Mouse (Mus musculus) myocyte (in vitro differentiated cells): ENCODE results near the gene Sh3pxd2a. TPM values are rescaled to one million over a fixed set of nuclear protein-coding genes. Genes with fewer than 3 reads are reported as not detected.

Experiments
- H3K27me3 ChIP-seq: one replicate; pipeline ENCODE4 v1.6.1; 2011; ENCODE audit not compliant: control insufficient read depth, insufficient read depth, insufficient read length
- H3K36me3 ChIP-seq: one replicate; pipeline ENCODE4 v1.6.1; 2011; ENCODE audit not compliant: control insufficient read depth, insufficient read depth
- H3K4me2 ChIP-seq: one replicate; pipeline ENCODE4 v1.6.1; 2011; ENCODE audit warnings: low read depth, control low read depth
- H3K4me3 ChIP-seq: one replicate; pipeline ENCODE4 v1.5.1; 2011; ENCODE audit warnings: mild to moderate bottlenecking, control low read depth, moderate library complexity
- H3K79me2 ChIP-seq: one replicate; pipeline ENCODE4 v1.6.1; 2011; ENCODE audit not compliant: control insufficient read depth, insufficient read depth
- H3ac ChIP-seq: one replicate; pipeline ENCODE4 v1.6.1; 2011; ENCODE audit not compliant: control insufficient read depth, insufficient read length
- CEBPB ChIP-seq: IDR thresholded peaks from 2 replicates; pipeline ENCODE4 v1.6.1; 2011; ENCODE audit warnings: mild to moderate bottlenecking, moderate library complexity; ENCODE audit not compliant: poor library complexity, insufficient read depth, severe bottlenecking
- E2F4 ChIP-seq: IDR thresholded peaks from one replicate; pipeline ENCODE4 v1.6.1; 2011; ENCODE audit warnings: mild to moderate bottlenecking, control low read depth, moderate library complexity; ENCODE audit not compliant: insufficient read depth
- MAX ChIP-seq: IDR thresholded peaks from one replicate; pipeline ENCODE4 v1.6.1; 2011; ENCODE audit warnings: low read depth, mild to moderate bottlenecking, control low read depth
- MYOD1 ChIP-seq, 3 experiments: IDR thresholded peaks; one replicate each; pipeline ENCODE4 v1.6.1; 2011; ENCODE audit warnings: control low read depth in 2 of 3, low read depth in 2 of 3, mild to moderate bottlenecking in 2 of 3, moderate library complexity in 1 of 3; ENCODE audit not compliant: insufficient read length in 2 of 3, control insufficient read depth in 1 of 3
- MYOG ChIP-seq, 3 experiments: IDR thresholded peaks; one replicate each; pipeline ENCODE4 v1.6.1; 2011; ENCODE audit warnings: control low read depth in 2 of 3, low read depth in 2 of 3, mild to moderate bottlenecking in 2 of 3; ENCODE audit not compliant: insufficient read length in 2 of 3, control insufficient read depth in 1 of 3, insufficient read depth in 1 of 3
- POLR2A ChIP-seq: IDR thresholded peaks from one replicate; pipeline ENCODE4 v1.6.1; 2011; ENCODE audit warnings: low read depth, mild to moderate bottlenecking, control low read depth, moderate library complexity; ENCODE audit not compliant: insufficient read length
- POLR2AphosphoS2 ChIP-seq: IDR thresholded peaks from one replicate; pipeline ENCODE4 v1.6.1; 2011; ENCODE audit warnings: low read depth, control low read depth; ENCODE audit not compliant: insufficient read length
- REST ChIP-seq: IDR thresholded peaks from one replicate; pipeline ENCODE4 v1.6.1; 2011; ENCODE audit warnings: mild to moderate bottlenecking, control low read depth, moderate library complexity; ENCODE audit not compliant: insufficient read depth, insufficient read length
- SRF ChIP-seq: IDR thresholded peaks from one replicate; pipeline ENCODE4 v1.6.1; 2011; ENCODE audit warnings: low read depth; ENCODE audit not compliant: control insufficient read depth, insufficient read length
- TCF12 ChIP-seq: IDR thresholded peaks from one replicate; pipeline ENCODE4 v1.6.1; 2011; ENCODE audit warnings: mild to moderate bottlenecking, control low read depth; ENCODE audit not compliant: poor library complexity, insufficient read depth, severe bottlenecking
- TCF3 ChIP-seq: IDR thresholded peaks from one replicate; pipeline ENCODE4 v1.6.1; 2011; ENCODE audit warnings: low read depth, control low read depth; ENCODE audit not compliant: insufficient read length
- USF1 ChIP-seq: IDR thresholded peaks from one replicate; pipeline ENCODE4 v1.6.1; 2011; ENCODE audit warnings: low read depth, mild to moderate bottlenecking, control low read depth, moderate library complexity
- polyA plus RNA-seq: library from polyadenylated mRNA; unstranded; fragments of >200 nt; fragmentation: generic; extraction: Trizol; gene quantifications from one replicate; pipeline ENCODE4 v1.2.1, GENCODE M21; 2012; ENCODE audit warnings: missing spikeins

The Sh3pxd2a gene
- polyA plus RNA-seq, 1 experiment: 59.5 TPM

DNA sequence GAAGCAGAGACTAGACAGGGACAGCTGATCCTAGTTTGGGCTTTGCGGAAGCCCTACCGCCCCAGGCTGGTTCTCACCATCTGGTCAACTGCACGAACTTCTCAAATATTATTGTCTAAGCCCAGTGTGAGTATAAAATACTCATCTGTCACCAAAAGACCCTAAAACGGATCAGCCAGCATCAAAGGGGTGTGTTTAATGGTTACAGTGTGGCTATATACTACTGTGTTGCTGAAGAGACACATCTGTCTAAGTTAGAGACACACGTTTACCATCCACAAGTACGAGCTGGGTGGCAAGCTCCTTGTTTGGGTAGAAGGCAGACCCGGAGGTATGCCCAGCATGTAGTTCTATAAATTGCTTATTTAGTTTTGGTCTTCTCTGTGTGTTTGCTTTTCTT, 40.6 kb downstream of the Sh3pxd2a start:
- Histone ChIP-seq H3ac (no peak overlapping the region), H3K4me2 (no peak overlapping the region), H3K27me3 (no peaks in the 10 kb centered on the region), H3K36me3 (peaks cover 13% of the 10 kb centered on the region), H3K79me2 (peaks cover 12% of the 10 kb centered on the region), H3K4me3 (no peak overlapping the region)
- TF ChIP-seq MYOD1 (IDR thresholded peaks at IDR 0.05; ENCODE audit: control insufficient read depth in 1 of 3, insufficient read length in 2 of 3, low read depth in 2 of 3): no peak
- no peak for TF ChIP-seq MYOG (IDR thresholded peaks at IDR 0.05; ENCODE audit: control insufficient read depth in 1 of 3, insufficient read depth in 1 of 3, insufficient read length in 2 of 3, low read depth in 2 of 3)
- TF ChIP-seq REST: no peak
- no peak for TF ChIP-seq POLR2A
- TF ChIP-seq TCF3: no peak
- no peak for TF ChIP-seq SRF
- no peak for TF ChIP-seq MAX

DNA sequence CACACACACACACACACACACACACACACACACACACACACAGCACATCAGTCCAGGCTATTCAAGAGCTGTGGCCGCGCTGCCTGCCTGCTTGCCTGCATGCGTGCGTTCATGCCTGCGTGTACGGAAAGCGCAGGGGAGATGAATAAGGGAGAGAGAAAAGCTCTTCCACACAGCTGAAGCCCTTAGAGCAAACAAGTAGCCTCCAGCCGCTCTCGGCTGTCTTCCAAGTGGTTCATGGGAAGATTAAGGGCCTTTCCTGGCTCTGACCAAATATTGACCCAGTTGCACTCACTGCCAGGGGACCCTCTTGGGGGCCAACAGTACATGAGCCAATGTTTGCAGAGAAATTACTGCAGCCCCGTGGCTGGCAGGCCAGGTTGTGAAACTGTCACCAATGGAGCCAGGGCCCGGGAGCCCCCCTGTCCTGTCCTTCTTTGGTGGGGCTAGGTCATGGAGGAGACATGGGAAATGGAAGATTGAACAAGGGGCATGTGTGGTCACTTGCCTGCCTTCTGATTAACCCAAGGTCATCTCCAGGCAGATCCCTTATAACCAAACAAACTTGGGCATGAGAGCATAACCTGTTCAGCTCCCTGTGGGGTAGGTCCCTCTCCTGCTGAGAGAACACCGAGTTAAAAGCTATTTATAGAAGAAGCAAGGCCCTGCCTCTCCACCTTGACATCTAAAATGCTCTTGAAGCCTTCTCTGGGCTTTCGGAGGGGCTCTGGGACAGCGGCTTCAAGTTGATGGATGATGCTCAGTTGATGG, 42.9 kb downstream of the Sh3pxd2a start:
- H3K36me3 ChIP-seq: peaks cover 13% of the 10 kb centered on the region

DNA sequence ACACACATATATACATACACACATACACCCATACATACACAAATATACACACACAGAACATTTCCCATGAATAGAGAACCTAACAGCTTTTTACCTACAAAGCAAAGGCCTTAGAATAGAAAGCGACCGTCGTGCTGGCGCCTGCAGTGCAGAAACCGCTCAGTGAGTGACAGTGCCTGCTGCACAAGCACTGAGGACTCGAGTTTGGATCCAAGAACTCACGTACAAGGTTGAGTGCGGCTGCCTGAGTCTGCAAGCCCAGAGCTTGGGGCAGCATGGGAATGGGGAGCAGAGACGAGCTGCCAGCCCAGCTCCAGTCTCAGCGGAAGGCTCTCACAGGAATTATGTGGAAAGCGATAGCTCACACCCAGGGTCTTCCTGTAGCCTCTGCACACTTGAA, 43.7 kb downstream of the Sh3pxd2a start:
- H3K4me3 ChIP-seq: no peak overlapping the region
- TF ChIP-seq REST: no peak
- TF ChIP-seq MYOD1 (IDR thresholded peaks at IDR 0.05; ENCODE audit: control insufficient read depth in 1 of 3, insufficient read length in 2 of 3, low read depth in 2 of 3): peak in 2 of 3 experiments; percentile 53 to 74
- no peak for TF ChIP-seq TCF3
- peak in 1 of 3 experiments; percentile 11 for TF ChIP-seq MYOG (IDR thresholded peaks at IDR 0.05; ENCODE audit: control insufficient read depth in 1 of 3, insufficient read depth in 1 of 3, insufficient read length in 2 of 3, low read depth in 2 of 3)
- H3K36me3 ChIP-seq: peaks cover 9% of the 10 kb centered on the region
- H3K27me3 ChIP-seq: no peaks in the 10 kb centered on the region
- no peak overlapping the region for H3K4me2 ChIP-seq
- H3K79me2 ChIP-seq: no peaks in the 10 kb centered on the region
- H3ac ChIP-seq: no peak overlapping the region

More for the DNA sequence above, 42.9 kb downstream of the Sh3pxd2a start:
- Histone ChIP-seq H3K27me3 (no peaks in the 10 kb centered on the region), H3ac (no peak overlapping the region), H3K4me2 (no peak overlapping the region), H3K79me2 (peaks cover 2% of the 10 kb centered on the region), H3K4me3 (no peak overlapping the region)
- no peak for TF ChIP-seq MYOD1 (IDR thresholded peaks at IDR 0.05; ENCODE audit: control insufficient read depth in 1 of 3, insufficient read length in 2 of 3, low read depth in 2 of 3)

DNA sequence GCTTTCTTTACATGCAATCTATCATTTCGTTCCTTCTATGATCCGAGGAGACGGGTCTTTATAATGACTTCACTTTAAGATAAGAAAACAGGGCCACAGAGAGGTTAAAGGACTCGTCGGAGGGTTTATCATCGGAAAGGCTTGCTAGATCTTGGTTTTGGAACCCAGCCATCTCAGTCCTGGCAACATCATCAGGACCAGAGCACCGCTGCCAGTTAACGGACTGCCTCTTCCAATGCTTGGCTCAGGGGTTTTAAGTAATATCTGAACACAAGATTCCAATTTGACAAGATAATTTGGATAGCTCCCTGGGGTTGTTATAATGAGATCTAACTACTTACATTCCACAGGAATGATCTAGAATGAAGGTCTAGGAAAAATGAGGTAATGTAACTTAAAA, 45.0 kb downstream of the Sh3pxd2a start:
- Histone ChIP-seq H3ac (no peak overlapping the region), H3K4me3 (no peak overlapping the region), H3K4me2 (no peak overlapping the region), H3K79me2 (no peaks in the 10 kb centered on the region), H3K27me3 (no peaks in the 10 kb centered on the region), H3K36me3 (peaks cover 9% of the 10 kb centered on the region)
- TF ChIP-seq MYOG (IDR thresholded peaks at IDR 0.05; ENCODE audit: control insufficient read depth in 1 of 3, insufficient read depth in 1 of 3, insufficient read length in 2 of 3, low read depth in 2 of 3) (no peak), TCF3 (no peak), SRF (no peak)

DNA sequence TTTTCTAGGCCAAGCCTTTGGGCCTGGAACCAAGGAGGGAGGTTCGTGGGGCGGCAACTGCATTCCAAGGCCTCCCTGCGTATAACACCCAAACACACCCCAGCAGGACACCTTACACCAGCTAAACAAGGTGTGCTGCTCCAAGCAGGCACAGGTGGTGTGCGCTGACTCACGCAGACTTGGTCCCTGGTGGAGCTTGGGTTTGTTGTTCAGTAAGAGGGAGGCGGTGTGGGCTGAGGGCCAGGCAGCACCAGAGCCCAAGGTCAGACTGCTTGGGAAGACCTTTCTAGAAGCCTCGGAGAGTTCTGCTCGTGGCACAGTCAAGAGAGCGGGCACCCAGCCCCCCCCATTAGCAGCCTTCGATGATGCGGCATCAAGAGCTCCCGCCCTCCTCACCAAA, 48.0 kb downstream of the Sh3pxd2a start:
- no peak overlapping the region for H3K4me2 ChIP-seq
- H3K4me3 ChIP-seq: no peak overlapping the region
- H3K36me3 ChIP-seq: no peaks in the 10 kb centered on the region
- TF ChIP-seq MYOD1 (IDR thresholded peaks at IDR 0.05; ENCODE audit: control insufficient read depth in 1 of 3, insufficient read length in 2 of 3, low read depth in 2 of 3): peak in 1 of 3 experiments; percentile 29
- TF ChIP-seq CEBPB: no peak
- H3ac ChIP-seq: no peak overlapping the region
- no peaks in the 10 kb centered on the region for H3K79me2 ChIP-seq
- H3K27me3 ChIP-seq: no peaks in the 10 kb centered on the region

DNA sequence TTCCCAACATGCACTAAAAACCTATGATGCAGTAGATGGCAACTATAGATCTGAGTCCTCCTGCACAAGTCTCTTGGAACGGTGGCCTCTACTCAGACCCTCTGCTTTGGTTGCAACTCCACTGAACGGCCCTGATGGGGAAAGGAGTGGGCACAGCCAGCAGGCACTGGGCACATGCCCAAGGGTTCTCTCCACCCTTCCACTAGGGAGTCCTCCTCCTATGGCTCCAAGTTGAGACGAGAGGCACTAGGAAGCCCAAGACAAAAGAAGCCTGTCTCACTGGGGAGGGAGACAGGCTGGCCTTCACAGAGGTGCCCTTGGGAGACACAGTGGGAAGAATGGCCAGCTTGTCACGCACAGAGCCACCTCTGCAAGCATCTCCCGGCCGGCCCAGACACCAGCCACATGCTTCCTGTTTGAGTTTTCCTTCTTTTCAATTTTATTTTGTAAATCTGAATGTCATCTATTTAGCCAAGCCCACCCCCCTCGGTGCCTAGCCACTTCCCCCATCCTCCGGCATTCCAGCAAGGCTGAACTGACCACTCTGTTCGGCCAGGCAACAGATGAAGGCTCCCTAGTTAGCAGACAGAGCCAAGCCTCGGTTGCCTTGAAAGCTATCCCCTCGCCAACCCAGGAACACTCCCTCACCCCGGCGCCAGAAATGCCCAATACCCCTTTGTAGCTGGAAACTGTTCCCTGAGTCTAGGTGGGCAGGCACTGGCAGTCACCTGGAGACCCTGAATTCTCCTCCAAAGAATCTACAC, 49.9 kb downstream of the Sh3pxd2a start:
- H3K27me3 ChIP-seq: no peaks in the 10 kb centered on the region
- no peak overlapping the region for H3K4me2 ChIP-seq
- no peaks in the 10 kb centered on the region for H3K79me2 ChIP-seq
- H3K4me3 ChIP-seq: no peak overlapping the region
- no peak for TF ChIP-seq CEBPB
- no peak for TF ChIP-seq REST
- no peak for TF ChIP-seq E2F4
- TF ChIP-seq TCF12: no peak
- TF ChIP-seq POLR2A: no peak
- TF ChIP-seq MYOD1 (IDR thresholded peaks at IDR 0.05; ENCODE audit: control insufficient read depth in 1 of 3, insufficient read length in 2 of 3, low read depth in 2 of 3): no peak
- TF ChIP-seq TCF3: no peak
- TF ChIP-seq MAX: no peak
- no peak for TF ChIP-seq SRF
- TF ChIP-seq MYOG (IDR thresholded peaks at IDR 0.05; ENCODE audit: control insufficient read depth in 1 of 3, insufficient read depth in 1 of 3, insufficient read length in 2 of 3, low read depth in 2 of 3): no peak
- no peak for TF ChIP-seq POLR2AphosphoS2
- no peak for TF ChIP-seq USF1
- no peaks in the 10 kb centered on the region for H3K36me3 ChIP-seq
- H3ac ChIP-seq: no peak overlapping the region
